Mouse (Mus musculus) hindbrain, embryonic 14.5 days (tissue): ENCODE results near the gene Hes7. TPM values are rescaled to one million over a fixed set of nuclear protein-coding genes. Genes with fewer than 3 reads are reported as not detected.

Experiments
- ATAC-seq: fragments of 200-750 bp; cut with Nextera tagmentation; 2 replicates; pipeline ENCODE4 v1.8.0; 2017; ENCODE audit warnings: moderate number of reproducible peaks, mild to moderate bottlenecking, moderate TSS enrichment, moderate library complexity; ENCODE audit not compliant: low FRiP score
- DNase-seq: peaks from one replicate; pipeline ENCODE4 v3.0.0-alpha.2; 2015; ENCODE audit warnings: low spot score
- H3K27ac ChIP-seq: fragments of 300-500 bp; sonication (generic); 2 replicates; pipeline ENCODE4 v1.5.1; 2014; ENCODE audit warnings: mild to moderate bottlenecking, moderate library complexity
- H3K27me3 ChIP-seq: fragments of 300-500 bp; sonication (generic); 2 replicates; pipeline ENCODE4 v1.6.1; 2014; ENCODE audit warnings: mild to moderate bottlenecking, low read length, mixed read lengths; ENCODE audit not compliant: control insufficient read depth, insufficient read depth
- H3K36me3 ChIP-seq: fragments of 300-500 bp; sonication (generic); replicated peaks from 2 replicates; pipeline ENCODE4 v1.6.1; 2014; ENCODE audit not compliant: control insufficient read depth, insufficient read depth
- H3K4me1 ChIP-seq: fragments of 300-500 bp; sonication (generic); replicated peaks from 2 replicates; pipeline ENCODE4 v1.6.1; 2014; ENCODE audit warnings: antibody characterized with exemption, low read length, mixed read lengths; ENCODE audit not compliant: control insufficient read depth, insufficient read depth
- H3K4me2 ChIP-seq: fragments of 300-500 bp; sonication (generic); replicated peaks from 2 replicates; pipeline ENCODE4 v1.6.1; 2014; ENCODE audit warnings: mild to moderate bottlenecking, moderate library complexity
- H3K4me3 ChIP-seq: fragments of 300-500 bp; sonication (generic); replicated peaks from 2 replicates; pipeline ENCODE4 v1.5.1; 2014; ENCODE audit warnings: mild to moderate bottlenecking, low read length
- H3K9ac ChIP-seq: fragments of 300-500 bp; sonication (generic); 2 replicates; pipeline ENCODE4 v1.6.1; 2014
- H3K9me3 ChIP-seq: fragments of 300-500 bp; sonication (generic); 2 replicates; pipeline ENCODE4 v1.6.1; 2016; ENCODE audit warnings: low read length; ENCODE audit not compliant: control insufficient read depth
- WGBS: fragments of 180-500 bp; shearing (Covaris S2); extraction: QIAGEN DNeasy Blood & Tissue Kit; methylation state at CpG from one replicate; pipeline ENCODE4 v1.1.7; 2014; 5-methylcytosine and 5-hydroxymethylcytosine counted together
- polyA plus RNA-seq: library from polyadenylated mRNA; unstranded; fragments of >200 nt; fragmentation: Nextera tagmentation; extraction: Ambion mirVana; gene quantifications from 2 replicates; pipeline ENCODE4 v1.2.1, GENCODE M21; 2014

Hes7 gene
- polyA plus RNA-seq, 1 experiment from 2014 or later = 0.43 TPM

DNA sequence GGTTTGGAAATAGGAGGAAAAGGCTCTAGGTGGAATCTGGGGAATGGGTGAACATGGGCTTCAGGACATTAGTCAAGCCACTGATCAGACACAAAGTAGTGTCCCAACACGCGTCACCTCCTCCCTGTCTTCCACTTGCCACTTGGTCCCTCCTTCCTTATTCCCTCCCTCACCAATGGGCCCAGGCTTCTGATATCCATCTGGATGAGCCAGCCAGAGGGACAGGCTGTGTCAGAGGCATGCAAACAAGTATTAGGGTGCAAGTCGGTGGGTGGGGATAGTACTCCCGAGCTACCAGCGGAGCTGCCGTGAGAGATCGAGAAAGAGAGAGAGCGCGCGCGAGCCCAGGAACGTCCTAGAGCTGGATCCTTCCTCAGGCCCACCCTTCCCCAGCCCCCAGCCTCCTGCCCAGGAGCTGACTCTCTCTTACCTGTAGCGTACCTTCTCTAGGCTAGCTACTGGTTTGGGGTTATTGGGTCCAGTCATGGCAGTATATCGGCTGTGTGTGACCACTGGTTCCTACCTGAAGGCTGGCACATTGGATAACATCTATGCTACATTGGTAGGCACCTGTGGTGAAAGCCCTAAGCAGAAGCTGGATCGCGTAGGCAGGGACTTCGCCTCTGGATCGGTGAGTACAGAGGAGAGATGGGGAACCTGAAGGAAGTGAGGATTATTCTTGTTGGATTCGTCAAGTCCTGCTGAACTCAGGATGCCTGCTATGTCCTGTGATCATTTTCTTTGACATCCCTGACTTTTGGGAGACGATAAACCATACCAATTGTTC lies 5.9 kb downstream of the Hes7 start:
- H3K36me3 ChIP-seq = no peaks in the 10 kb centered on the region
- peaks cover 7% of the 10 kb centered on the region for H3K4me1 ChIP-seq
- H3K9me3 ChIP-seq = no peaks in the 10 kb centered on the region
- peak overlapping the region; percentile 43 for H3K4me3 ChIP-seq
- 11% methylated on average over 20 of the region's 20 CpGs for WGBS
- peaks cover 4% of the 10 kb centered on the region; the same call in 1 of the 2 replicates for H3K27me3 ChIP-seq
- no peak for ATAC-seq
- H3K9ac ChIP-seq = peak overlapping the region; percentile 53
- H3K27ac ChIP-seq = peak overlapping the region; percentile 63; the same call in 1 of the 2 replicates
- H3K4me2 ChIP-seq = peak overlapping the region; percentile 58
- no peak for DNase-seq

DNA sequence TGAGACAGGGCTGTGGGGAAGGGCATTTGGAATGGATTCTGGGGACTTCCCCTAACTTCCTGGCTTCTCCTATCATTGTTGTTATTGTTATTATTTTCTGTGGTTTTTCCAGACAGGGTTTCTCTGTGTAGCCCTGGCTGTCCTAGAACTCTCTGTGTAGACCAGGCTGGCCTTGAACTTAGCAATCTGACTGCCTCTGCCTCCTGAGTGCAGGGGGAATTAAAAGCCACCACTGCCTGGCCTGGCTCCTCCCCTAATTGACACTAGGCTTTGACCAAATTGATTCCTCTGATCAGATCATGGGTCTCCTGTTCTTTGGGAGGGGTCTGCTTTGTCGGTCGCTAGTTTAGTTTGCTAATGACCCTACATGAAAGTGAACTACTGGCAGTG lies 6.5 kb downstream of the Hes7 start:
- ATAC-seq = no peak
- DNase-seq = no peak
- Histone ChIP-seq H3K4me2 (peak overlapping the region; percentile 58), H3K9me3 (no peaks in the 10 kb centered on the region), H3K27me3 (no peaks in the 10 kb centered on the region; the same call in 1 of the 2 replicates), H3K4me3 (peak overlapping the region; percentile 43; the same call in 1 of the 2 replicates), H3K4me1 (peaks cover 7% of the 10 kb centered on the region; the same call in 1 of the 2 replicates), H3K36me3 (no peaks in the 10 kb centered on the region), H3K9ac (no peak overlapping the region; the same call in 1 of the 2 replicates), H3K27ac (no peak overlapping the region)
- 69% methylated on average over 2 of the region's 2 CpGs for WGBS

DNA sequence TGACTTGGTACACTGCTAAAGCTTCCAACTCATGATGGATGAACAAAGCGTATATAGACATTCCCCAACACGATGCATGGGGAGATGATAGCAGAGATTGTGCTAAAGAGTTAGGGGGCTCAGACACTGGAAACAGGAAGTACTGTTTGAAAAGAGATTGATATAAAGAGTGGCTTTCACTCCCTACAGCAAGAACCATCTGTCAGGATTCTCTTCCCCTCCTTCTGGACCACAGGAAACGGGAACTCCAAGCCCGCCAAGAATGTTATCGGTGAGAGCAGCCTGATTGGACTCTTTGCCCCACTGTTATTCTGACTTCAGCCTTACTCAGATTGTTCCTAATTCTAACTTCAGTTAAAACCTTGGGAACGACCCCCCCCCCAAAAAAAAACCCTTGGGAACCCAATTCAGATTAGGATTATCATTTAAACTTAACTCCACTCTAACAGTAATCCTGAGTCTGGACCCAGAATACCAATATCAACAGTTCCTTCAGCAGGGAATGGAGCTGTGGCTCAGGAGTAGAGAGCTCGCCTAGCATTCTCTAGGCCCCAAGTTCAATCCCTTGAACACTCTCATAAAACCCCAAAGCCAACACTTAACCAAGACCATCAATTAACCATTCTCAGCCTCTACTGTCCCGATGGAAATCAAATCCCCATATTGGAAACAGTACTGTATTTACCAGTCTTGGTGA lies 8.4 kb downstream of the Hes7 start:
- no peak for ATAC-seq
- WGBS = 79% methylated on average over 8 of the region's 8 CpGs
- Histone ChIP-seq H3K4me1 (peaks cover 7% of the 10 kb centered on the region; the same call in 1 of the 2 replicates), H3K4me2 (no peak overlapping the region), H3K27ac (no peak overlapping the region), H3K9ac (no peak overlapping the region), H3K4me3 (no peak overlapping the region), H3K36me3 (no peaks in the 10 kb centered on the region), H3K27me3 (no peaks in the 10 kb centered on the region; the same call in 1 of the 2 replicates), H3K9me3 (no peaks in the 10 kb centered on the region)
- DNase-seq = no peak

DNA sequence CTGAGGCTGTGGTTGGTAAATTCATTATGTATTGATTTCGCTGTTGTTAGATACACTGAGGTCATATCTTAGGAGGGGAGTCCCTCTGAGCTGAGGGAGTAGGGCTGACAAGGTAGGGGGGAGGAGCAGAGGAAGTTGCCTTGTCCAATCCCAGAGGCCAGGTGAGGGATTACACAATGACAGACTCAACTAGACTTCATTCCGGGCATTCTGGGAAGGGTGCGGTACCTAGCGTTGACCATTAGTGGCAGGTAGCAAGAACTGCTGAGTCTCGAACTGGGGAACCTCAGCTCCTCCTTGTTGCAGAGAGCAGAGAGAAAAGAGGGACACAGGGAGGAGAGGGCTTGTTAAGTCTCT lies 13.3 kb downstream of the Hes7 start:
- Histone ChIP-seq H3K27ac (no peak overlapping the region), H3K9ac (peak overlapping the region; percentile 58; the same call in 1 of the 2 replicates), H3K36me3 (no peaks in the 10 kb centered on the region), H3K9me3 (no peaks in the 10 kb centered on the region), H3K4me1 (peaks cover 9% of the 10 kb centered on the region; the same call in 1 of the 2 replicates), H3K4me2 (peak overlapping the region; percentile 66), H3K4me3 (peak overlapping the region; percentile 39; the same call in 1 of the 2 replicates), H3K27me3 (no peaks in the 10 kb centered on the region)
- no peak for DNase-seq
- WGBS = 14% methylated on average over 5 of the region's 5 CpGs
- peak; percentile 34; the same call in 1 of the 2 replicates for ATAC-seq

DNA sequence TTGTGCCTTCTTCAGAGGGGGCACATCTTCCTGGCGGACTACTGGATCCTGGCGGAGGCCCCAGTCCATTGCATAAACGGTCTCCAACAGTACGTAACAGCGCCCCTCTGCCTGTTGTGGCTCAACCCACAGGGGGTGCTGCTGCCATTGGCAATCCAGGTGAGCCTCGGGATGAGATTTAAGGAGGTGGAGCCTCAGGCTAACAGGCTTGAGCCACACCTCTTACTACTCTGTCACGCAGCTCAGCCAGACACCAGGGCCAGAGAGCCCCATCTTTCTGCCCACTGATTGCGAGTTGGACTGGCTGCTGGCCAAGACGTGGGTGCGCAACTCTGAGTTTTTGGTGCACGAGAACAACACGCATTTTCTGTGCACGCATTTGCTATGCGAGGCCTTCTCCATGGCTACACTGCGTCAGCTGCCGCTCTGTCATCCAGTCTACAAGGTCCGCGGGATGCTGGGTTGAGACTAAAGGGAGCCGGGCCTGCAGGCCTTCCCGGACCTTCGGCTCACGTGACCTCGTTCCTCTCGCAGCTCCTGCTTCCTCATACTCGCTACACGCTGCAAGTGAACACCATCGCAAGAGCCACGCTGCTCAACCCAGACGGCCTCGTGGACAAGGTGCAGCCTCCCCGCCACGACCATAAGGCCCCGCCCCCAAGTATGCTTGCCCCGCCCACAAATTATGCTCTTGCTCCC lies 13.9 kb downstream of the Hes7 start:
- peak overlapping the region; percentile 39 for H3K4me3 ChIP-seq
- ATAC-seq (peak; percentile 69), DNase-seq (peak; percentile 57)
- H3K27ac ChIP-seq = no peak overlapping the region
- peak overlapping the region; percentile 66 for H3K4me2 ChIP-seq
- no peaks in the 10 kb centered on the region for H3K27me3 ChIP-seq
- 2% methylated on average over 34 of the region's 34 CpGs for WGBS
- H3K9ac ChIP-seq = peak overlapping the region; percentile 58
- H3K4me1 ChIP-seq = peaks cover 9% of the 10 kb centered on the region; the same call in 1 of the 2 replicates
- H3K9me3 ChIP-seq = no peaks in the 10 kb centered on the region
- H3K36me3 ChIP-seq = no peaks in the 10 kb centered on the region

DNA sequence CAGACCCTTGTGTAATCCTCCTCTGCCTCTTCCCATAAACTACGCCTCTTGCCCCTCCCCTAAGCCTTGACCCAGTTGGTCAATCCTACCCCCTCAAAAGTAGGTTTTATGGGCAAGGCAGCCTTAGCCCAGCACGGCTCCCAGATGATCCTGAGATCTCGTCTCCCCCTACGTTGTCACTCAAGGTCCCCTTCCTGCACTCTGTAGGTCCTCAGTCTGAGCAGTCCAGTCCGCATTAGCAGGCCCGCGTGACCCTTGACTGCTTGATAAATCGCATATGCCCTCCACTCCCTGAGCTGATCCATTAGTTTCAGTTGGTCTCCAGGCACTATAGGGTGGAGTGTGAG lies 14.4 kb downstream of the Hes7 start:
- 33% methylated on average over 8 of the region's 8 CpGs for WGBS
- no peaks in the 10 kb centered on the region for H3K9me3 ChIP-seq
- H3K4me3 ChIP-seq = peak overlapping the region; percentile 39
- H3K36me3 ChIP-seq = no peaks in the 10 kb centered on the region
- H3K27me3 ChIP-seq = no peaks in the 10 kb centered on the region
- H3K9ac ChIP-seq = peak overlapping the region; percentile 58
- H3K27ac ChIP-seq = no peak overlapping the region
- peak; percentile 12; the same call in 1 of the 2 replicates for ATAC-seq
- peaks cover 9% of the 10 kb centered on the region; the same call in 1 of the 2 replicates for H3K4me1 ChIP-seq
- no peak for DNase-seq
- peak overlapping the region; percentile 66 for H3K4me2 ChIP-seq

DNA sequence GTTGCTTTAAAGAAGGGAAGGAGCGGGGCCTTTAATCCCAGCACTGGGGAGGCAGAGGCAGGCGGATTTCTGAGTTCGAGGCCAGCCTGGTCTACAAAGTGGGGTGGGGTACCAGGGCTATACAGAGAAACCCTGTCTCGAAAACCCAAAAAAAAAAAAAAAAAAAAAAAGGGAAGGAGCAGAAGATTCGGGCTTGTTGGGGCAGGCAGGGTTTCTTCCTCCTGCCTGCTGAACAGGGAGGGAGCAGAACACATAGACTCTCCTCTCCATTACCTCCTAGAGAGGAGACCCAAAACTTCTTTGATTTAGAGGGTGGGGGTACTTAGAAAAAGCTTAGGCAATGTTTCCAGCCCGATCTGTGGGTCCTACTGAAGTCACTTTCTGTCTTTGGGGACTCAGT lies 15.2 kb downstream of the Hes7 start:
- Histone ChIP-seq H3K4me3 (no peak overlapping the region), H3K27me3 (no peaks in the 10 kb centered on the region), H3K9ac (no peak overlapping the region), H3K36me3 (no peaks in the 10 kb centered on the region), H3K4me2 (no peak overlapping the region), H3K9me3 (no peaks in the 10 kb centered on the region), H3K4me1 (peaks cover 9% of the 10 kb centered on the region; the same call in 1 of the 2 replicates), H3K27ac (no peak overlapping the region)
- no peak for DNase-seq
- 94% methylated on average over 6 of the region's 6 CpGs for WGBS
- ATAC-seq = no peak

DNA sequence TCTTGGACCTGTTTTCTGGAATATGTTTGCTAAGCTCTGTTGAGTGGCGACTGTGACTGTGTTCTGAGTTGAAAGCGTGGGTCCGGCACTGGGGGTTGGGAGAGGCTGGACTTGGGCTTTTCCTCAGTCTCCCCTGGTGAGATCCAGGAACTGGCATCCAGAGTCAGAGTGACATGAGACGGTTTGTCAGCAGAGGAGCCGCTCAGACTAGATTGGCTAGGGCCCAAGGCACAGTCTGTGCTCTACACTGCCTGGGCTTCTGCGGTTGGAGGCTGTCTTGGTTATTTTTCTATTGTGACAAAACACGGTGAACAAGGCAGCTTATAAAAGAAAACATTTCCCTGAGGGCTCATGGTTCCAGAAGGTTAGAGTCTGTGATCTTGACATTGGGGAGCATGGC lies 27.3 kb downstream of the Hes7 start:
- peaks cover 5% of the 10 kb centered on the region; the same call in 1 of the 2 replicates for H3K4me1 ChIP-seq
- H3K4me3 ChIP-seq = no peak overlapping the region
- H3K36me3 ChIP-seq = no peaks in the 10 kb centered on the region
- H3K9me3 ChIP-seq = no peaks in the 10 kb centered on the region
- H3K27me3 ChIP-seq = peaks cover 5% of the 10 kb centered on the region; the same call in 1 of the 2 replicates
- ATAC-seq (no peak), DNase-seq (no peak)
- WGBS = 64% methylated on average over 7 of the region's 7 CpGs
- no peak overlapping the region for H3K9ac ChIP-seq
- H3K4me2 ChIP-seq = no peak overlapping the region
- no peak overlapping the region for H3K27ac ChIP-seq
